Mouse (Mus musculus): ENCODE data around the gene 1700069L16Rik. TPM values are rescaled to one million over a fixed set of nuclear protein-coding genes. Genes with fewer than 3 reads are reported as not detected.

Gene 1700069L16Rik
- polyA plus RNA-seq, 1 experiment from 2014 or later, result not detected

DNA sequence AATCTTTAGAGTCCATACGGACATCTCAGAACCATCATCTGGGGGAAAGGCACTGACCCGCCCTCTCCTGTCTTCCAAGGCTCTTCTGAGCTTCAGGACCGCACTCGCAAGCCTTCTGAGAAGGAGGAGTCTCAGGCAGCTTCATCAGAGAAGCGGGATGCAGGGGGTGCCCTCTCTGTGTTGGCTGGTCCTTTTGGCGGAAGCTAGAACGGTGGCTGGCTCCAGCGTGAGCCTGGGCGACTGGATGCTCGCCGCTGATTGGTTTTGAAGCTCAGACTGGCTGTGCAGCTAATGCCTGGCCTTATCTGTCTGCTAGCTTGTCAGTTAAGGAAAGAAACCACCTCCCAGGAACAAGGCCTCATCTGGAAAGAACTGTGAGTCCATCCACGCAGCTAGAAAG, 2.7 kb upstream of the 1700069L16Rik start:
- Histone ChIP-seq H3K9ac (ENCODE audit: low read length) (no peak overlapping the region), H3K4me1 (ENCODE audit: control insufficient read depth, insufficient read depth, low read length) (peaks cover 4% of the 10 kb centered on the region; the same call in 1 of the 2 replicates), H3K36me3 (ENCODE audit: control insufficient read depth, insufficient read depth, low read length) (no peaks in the 10 kb centered on the region), H3K9me3 (ENCODE audit: control insufficient read depth, low read length) (no peaks in the 10 kb centered on the region), H3K4me2 (ENCODE audit: low read depth) (no peak overlapping the region), H3K27ac (ENCODE audit: low read depth, low read length) (no peak overlapping the region), H3K27me3 (ENCODE audit: control insufficient read depth, insufficient read depth, low read length) (no peaks in the 10 kb centered on the region), H3K4me3 (ENCODE audit: low read depth, low read length) (no peak overlapping the region)
- ATAC-seq (ENCODE audit: insufficient read depth, low FRiP score, low TSS enrichment), result no peak
- DNase-seq (ENCODE audit: low spot score), result no peak
- 75% methylated on average over 12 of the region's 12 CpGs for WGBS

GRCm38 (mm10) chr5:113726618-113727017, 2.0 kb upstream of the 1700069L16Rik start:
- no peak overlapping the region for H3K9ac ChIP-seq (ENCODE audit: low read length)
- no peaks in the 10 kb centered on the region for H3K9me3 ChIP-seq (ENCODE audit: control insufficient read depth, low read length)
- DNase-seq (ENCODE audit: low spot score), result no peak
- ATAC-seq (ENCODE audit: insufficient read depth, low FRiP score, low TSS enrichment), result no peak
- H3K4me3 ChIP-seq (ENCODE audit: low read depth, low read length), result no peak overlapping the region
- H3K4me2 ChIP-seq (ENCODE audit: low read depth), result no peak overlapping the region
- H3K27me3 ChIP-seq (ENCODE audit: control insufficient read depth, insufficient read depth, low read length), result no peaks in the 10 kb centered on the region
- no peaks in the 10 kb centered on the region for H3K36me3 ChIP-seq (ENCODE audit: control insufficient read depth, insufficient read depth, low read length)
- H3K4me1 ChIP-seq (ENCODE audit: control insufficient read depth, insufficient read depth, low read length), result peaks cover 4% of the 10 kb centered on the region; the same call in 1 of the 2 replicates
- no peak overlapping the region for H3K27ac ChIP-seq (ENCODE audit: low read depth, low read length)
- 88% methylated on average over 6 of the region's 6 CpGs for WGBS

DNA sequence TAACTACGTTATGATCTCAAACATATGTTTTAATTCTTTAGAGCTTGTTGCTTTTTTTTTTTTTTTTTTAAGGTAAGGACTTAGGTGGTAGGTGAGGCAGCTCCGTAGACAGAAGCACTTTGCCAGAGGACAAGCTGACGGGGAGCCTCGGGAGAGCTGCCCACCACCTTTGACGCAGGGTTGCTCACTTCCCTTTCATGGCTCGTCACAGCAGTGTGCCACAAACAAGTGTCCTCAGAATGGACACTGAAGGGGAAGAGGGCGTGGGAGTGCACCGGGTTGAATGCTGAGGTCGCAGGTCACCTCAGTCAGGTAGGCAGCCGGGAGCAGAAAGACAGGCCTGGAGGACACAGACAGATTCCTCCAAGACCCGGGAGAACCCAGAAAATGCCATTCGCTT, 845 bp upstream of the 1700069L16Rik start:
- H3K4me1 ChIP-seq (ENCODE audit: control insufficient read depth, insufficient read depth, low read length), result peaks cover 3% of the 10 kb centered on the region; the same call in 1 of the 2 replicates
- H3K9ac ChIP-seq (ENCODE audit: low read length), result no peak overlapping the region
- DNase-seq (ENCODE audit: low spot score) (no peak), ATAC-seq (ENCODE audit: insufficient read depth, low FRiP score, low TSS enrichment) (no peak)
- H3K4me3 ChIP-seq (ENCODE audit: low read depth, low read length), result no peak overlapping the region
- H3K9me3 ChIP-seq (ENCODE audit: control insufficient read depth, low read length), result no peaks in the 10 kb centered on the region
- no peak overlapping the region for H3K27ac ChIP-seq (ENCODE audit: low read depth, low read length)
- WGBS, result 73% methylated on average over 12 of the region's 12 CpGs
- no peak overlapping the region for H3K4me2 ChIP-seq (ENCODE audit: low read depth)
- H3K36me3 ChIP-seq (ENCODE audit: control insufficient read depth, insufficient read depth, low read length), result no peaks in the 10 kb centered on the region
- H3K27me3 ChIP-seq (ENCODE audit: control insufficient read depth, insufficient read depth, low read length), result no peaks in the 10 kb centered on the region

DNA sequence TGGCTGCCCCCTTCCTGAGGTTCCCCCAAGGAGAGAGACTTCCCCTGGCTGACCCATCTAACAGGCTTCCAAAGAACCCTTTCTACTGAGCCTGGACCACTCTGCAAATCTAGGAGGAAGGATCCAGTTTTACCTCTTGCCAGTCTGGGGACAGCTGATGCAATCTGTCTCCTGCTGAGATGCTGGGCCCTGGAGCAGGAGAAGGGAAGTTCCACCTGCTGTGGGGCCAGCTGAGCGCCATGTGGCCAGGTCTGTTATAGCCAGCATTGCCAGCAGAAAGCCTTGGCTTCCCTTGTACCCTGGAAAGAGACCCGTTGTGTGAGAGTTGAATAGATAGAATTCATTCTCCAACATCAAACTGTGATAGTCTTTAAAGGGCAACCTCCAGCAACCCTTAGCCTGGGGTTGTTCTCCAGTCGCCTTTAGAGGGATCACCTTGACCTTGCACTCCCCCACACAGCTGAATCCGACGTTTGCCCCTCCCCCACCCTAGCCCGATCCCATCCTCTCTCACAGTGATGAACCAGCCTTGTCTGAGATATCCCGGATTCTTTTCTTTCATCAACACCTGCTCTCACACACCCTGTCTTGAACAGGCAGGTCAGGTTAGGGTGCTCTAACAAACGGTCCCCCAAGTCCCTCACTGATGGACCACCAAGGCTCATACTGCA, 870 bp downstream of the 1700069L16Rik start:
- no peak overlapping the region for H3K4me2 ChIP-seq (ENCODE audit: low read depth)
- ATAC-seq (ENCODE audit: insufficient read depth, low FRiP score, low TSS enrichment) (no peak), DNase-seq (ENCODE audit: low spot score) (no peak)
- H3K4me3 ChIP-seq (ENCODE audit: low read depth, low read length), result no peak overlapping the region
- peaks cover 2% of the 10 kb centered on the region; the same call in 1 of the 2 replicates for H3K4me1 ChIP-seq (ENCODE audit: control insufficient read depth, insufficient read depth, low read length)
- 41% methylated on average over 8 of the region's 8 CpGs for WGBS
- no peaks in the 10 kb centered on the region for H3K27me3 ChIP-seq (ENCODE audit: control insufficient read depth, insufficient read depth, low read length)
- H3K36me3 ChIP-seq (ENCODE audit: control insufficient read depth, insufficient read depth, low read length), result no peaks in the 10 kb centered on the region
- H3K9ac ChIP-seq (ENCODE audit: low read length), result no peak overlapping the region
- no peaks in the 10 kb centered on the region for H3K9me3 ChIP-seq (ENCODE audit: control insufficient read depth, low read length)
- no peak overlapping the region for H3K27ac ChIP-seq (ENCODE audit: low read depth, low read length)

GRCm38 (mm10) chr5:113722224-113723013, 2.2 kb downstream of the 1700069L16Rik start:
- ATAC-seq (ENCODE audit: insufficient read depth, low FRiP score, low TSS enrichment) (no peak), DNase-seq (ENCODE audit: low spot score) (no peak)
- H3K27ac ChIP-seq (ENCODE audit: low read depth, low read length), result no peak overlapping the region
- no peaks in the 10 kb centered on the region for H3K27me3 ChIP-seq (ENCODE audit: control insufficient read depth, insufficient read depth, low read length)
- H3K4me1 ChIP-seq (ENCODE audit: control insufficient read depth, insufficient read depth, low read length), result peaks cover 2% of the 10 kb centered on the region; the same call in 1 of the 2 replicates
- no peaks in the 10 kb centered on the region for H3K9me3 ChIP-seq (ENCODE audit: control insufficient read depth, low read length)
- H3K36me3 ChIP-seq (ENCODE audit: control insufficient read depth, insufficient read depth, low read length), result no peaks in the 10 kb centered on the region
- no peak overlapping the region for H3K4me3 ChIP-seq (ENCODE audit: low read depth, low read length)
- 93% methylated on average over 10 of the region's 10 CpGs for WGBS
- H3K9ac ChIP-seq (ENCODE audit: low read length), result no peak overlapping the region
- H3K4me2 ChIP-seq (ENCODE audit: low read depth), result no peak overlapping the region

- Histone ChIP-seq H3K4me2 (ENCODE audit: low read depth) (no peak overlapping the region), H3K36me3 (ENCODE audit: control insufficient read depth, insufficient read depth, low read length) (no peaks in the 10 kb centered on the region), H3K27ac (ENCODE audit: low read depth, low read length) (no peak overlapping the region), H3K9me3 (ENCODE audit: control insufficient read depth, low read length) (no peaks in the 10 kb centered on the region), H3K4me3 (ENCODE audit: low read depth, low read length) (no peak overlapping the region), H3K4me1 (ENCODE audit: control insufficient read depth, insufficient read depth, low read length) (peaks cover 5% of the 10 kb centered on the region; the same call in 1 of the 2 replicates), H3K27me3 (ENCODE audit: control insufficient read depth, insufficient read depth, low read length) (no peaks in the 10 kb centered on the region), H3K9ac (ENCODE audit: low read length) (no peak overlapping the region)
- DNase-seq (ENCODE audit: low spot score) (no peak), ATAC-seq (ENCODE audit: insufficient read depth, low FRiP score, low TSS enrichment) (no peak)
- 82% methylated on average over 8 of the region's 8 CpGs for WGBS
Observed at GRCm38 (mm10) chr5:113719221-113719661, 5.3 kb downstream of the 1700069L16Rik start.

GRCm38 (mm10) chr5:113716581-113717388, 7.8 kb downstream of the 1700069L16Rik start:
- Histone ChIP-seq H3K27ac (ENCODE audit: low read depth, low read length) (peak overlapping the region; percentile 69), H3K4me2 (ENCODE audit: low read depth) (no peak overlapping the region)
- peak; percentile 77 for DNase-seq (ENCODE audit: low spot score)

GRCm38 (mm10) chr5:113712861-113713260, 11.7 kb downstream of the 1700069L16Rik start:
- no peak overlapping the region for H3K9ac ChIP-seq (ENCODE audit: low read length)
- DNase-seq (ENCODE audit: low spot score) (no peak), ATAC-seq (ENCODE audit: insufficient read depth, low FRiP score, low TSS enrichment) (no peak)
- no peak overlapping the region for H3K4me3 ChIP-seq (ENCODE audit: low read depth, low read length)
- H3K27me3 ChIP-seq (ENCODE audit: control insufficient read depth, insufficient read depth, low read length), result no peaks in the 10 kb centered on the region
- H3K36me3 ChIP-seq (ENCODE audit: control insufficient read depth, insufficient read depth, low read length), result no peaks in the 10 kb centered on the region
- H3K4me1 ChIP-seq (ENCODE audit: control insufficient read depth, insufficient read depth, low read length), result peaks cover 3% of the 10 kb centered on the region; the same call in 1 of the 2 replicates
- no peak overlapping the region for H3K4me2 ChIP-seq (ENCODE audit: low read depth)
- H3K9me3 ChIP-seq (ENCODE audit: control insufficient read depth, low read length), result no peaks in the 10 kb centered on the region
- WGBS, result 85% methylated on average over 2 of the region's 2 CpGs
- no peak overlapping the region for H3K27ac ChIP-seq (ENCODE audit: low read depth, low read length)

More at GRCm38 (mm10) chr5:113716581-113717388, 7.8 kb downstream of the 1700069L16Rik start:
- Histone ChIP-seq H3K4me3 (ENCODE audit: low read depth, low read length) (no peak overlapping the region), H3K36me3 (ENCODE audit: control insufficient read depth, insufficient read depth, low read length) (no peaks in the 10 kb centered on the region), H3K27me3 (ENCODE audit: control insufficient read depth, insufficient read depth, low read length) (no peaks in the 10 kb centered on the region), H3K9me3 (ENCODE audit: control insufficient read depth, low read length) (no peaks in the 10 kb centered on the region), H3K4me1 (ENCODE audit: control insufficient read depth, insufficient read depth, low read length) (peaks cover 3% of the 10 kb centered on the region; the same call in 1 of the 2 replicates), H3K9ac (ENCODE audit: low read length) (no peak overlapping the region)
- 6% methylated on average over 12 of the region's 12 CpGs for WGBS
- peak; percentile 50; the same call in 1 of the 2 replicates for ATAC-seq (ENCODE audit: insufficient read depth, low FRiP score, low TSS enrichment)
